Mouse (Mus musculus): ENCODE results near the gene Krtcap2.
A peak's percentile ranks its signal among the peaks of the same experiment; 100 is the strongest.

Krtcap2 gene

GRCm38 (mm10) chr3:89284261-89284660 is 38.5 kb downstream of the Krtcap2 start:
- no peaks in the 10 kb centered on the region for H3K36me3 ChIP-seq (ENCODE audit: insufficient read depth, low read length)
- no peaks in the 10 kb centered on the region for H3K9me3 ChIP-seq (ENCODE audit: low read length)
- peaks cover 89% of the 10 kb centered on the region for H3K4me1 ChIP-seq (replicated peaks; ENCODE audit: low read depth, low read length)
- peaks cover 31% of the 10 kb centered on the region for H3K27me3 ChIP-seq (ENCODE audit: insufficient read depth, low read length)
- no peak overlapping the region for H3K4me3 ChIP-seq (replicated peaks; ENCODE audit: low read length)
- TF ChIP-seq POU5F1 (IDR thresholded peaks at IDR 0.05; ENCODE audit: borderline replicate concordance, low read length) = no peak
- no peak for TF ChIP-seq NANOG (IDR thresholded peaks at IDR 0.05; ENCODE audit: borderline replicate concordance, low read length)
- TF ChIP-seq CTCF (conservative IDR thresholded peaks at IDR 0.05; ENCODE audit: low read length) = no peak

GRCm38 (mm10) chr3:89285526-89285925 is 39.8 kb downstream of the Krtcap2 start:
- H3K4me1 ChIP-seq (replicated peaks; ENCODE audit: low read depth, low read length) = peaks cover 79% of the 10 kb centered on the region
- H3K36me3 ChIP-seq (ENCODE audit: insufficient read depth, low read length) = no peaks in the 10 kb centered on the region
- peak overlapping the region; percentile 71 for H3K4me3 ChIP-seq (replicated peaks; ENCODE audit: low read length)
- H3K27me3 ChIP-seq (ENCODE audit: insufficient read depth, low read length) = peaks cover 22% of the 10 kb centered on the region
- no peak for TF ChIP-seq CTCF (conservative IDR thresholded peaks at IDR 0.05; ENCODE audit: low read length)
- no peak for TF ChIP-seq POU5F1 (IDR thresholded peaks at IDR 0.05; ENCODE audit: borderline replicate concordance, low read length)
- TF ChIP-seq NANOG (IDR thresholded peaks at IDR 0.05; ENCODE audit: borderline replicate concordance, low read length) = no peak
- H3K9me3 ChIP-seq (ENCODE audit: low read length) = no peaks in the 10 kb centered on the region

GRCm38 (mm10) chr3:89287286-89287685 is 41.5 kb downstream of the Krtcap2 start:
- Histone ChIP-seq H3K27me3 (ENCODE audit: insufficient read depth, low read length) (peaks cover 9% of the 10 kb centered on the region), H3K4me3 (replicated peaks; ENCODE audit: low read length) (0 out of 2 replicates have a peak overlapping the region, but pooled peaks have one; percentile 41), H3K9me3 (ENCODE audit: low read length) (no peaks in the 10 kb centered on the region), H3K36me3 (ENCODE audit: insufficient read depth, low read length) (no peaks in the 10 kb centered on the region), H3K4me1 (replicated peaks; ENCODE audit: low read depth, low read length) (peaks cover 61% of the 10 kb centered on the region)
- TF ChIP-seq CTCF (conservative IDR thresholded peaks at IDR 0.05; ENCODE audit: low read length) (no peak), POU5F1 (IDR thresholded peaks at IDR 0.05; ENCODE audit: borderline replicate concordance, low read length) (no peak), NANOG (IDR thresholded peaks at IDR 0.05; ENCODE audit: borderline replicate concordance, low read length) (no peak)

- Histone ChIP-seq H3K27me3 (ENCODE audit: insufficient read depth, low read length) (peaks cover 9% of the 10 kb centered on the region), H3K9me3 (ENCODE audit: low read length) (no peaks in the 10 kb centered on the region)
Measured at GRCm38 (mm10) chr3:89288503-89288928, 42.8 kb downstream of the Krtcap2 start.

GRCm38 (mm10) chr3:89291874-89292273 is 46.1 kb downstream of the Krtcap2 start:
- peaks cover 9% of the 10 kb centered on the region; the same call in 1 of the 2 replicates for H3K27me3 ChIP-seq (ENCODE audit: insufficient read depth, low read length)
- TF ChIP-seq NANOG (IDR thresholded peaks at IDR 0.05; ENCODE audit: borderline replicate concordance, low read length) (no peak), POU5F1 (IDR thresholded peaks at IDR 0.05; ENCODE audit: borderline replicate concordance, low read length) (no peak), CTCF (conservative IDR thresholded peaks at IDR 0.05; ENCODE audit: low read length) (no peak)
- no peak overlapping the region for H3K4me3 ChIP-seq (replicated peaks; ENCODE audit: low read length)
- peaks cover 19% of the 10 kb centered on the region for H3K4me1 ChIP-seq (replicated peaks; ENCODE audit: low read depth, low read length)
- H3K36me3 ChIP-seq (ENCODE audit: insufficient read depth, low read length) = no peaks in the 10 kb centered on the region
- no peaks in the 10 kb centered on the region for H3K9me3 ChIP-seq (ENCODE audit: low read length)

More at GRCm38 (mm10) chr3:89288503-89288928, 42.8 kb downstream of the Krtcap2 start:
- H3K4me3 ChIP-seq (replicated peaks; ENCODE audit: low read length) = no peak overlapping the region
- no peaks in the 10 kb centered on the region for H3K36me3 ChIP-seq (ENCODE audit: insufficient read depth, low read length)
- peaks cover 52% of the 10 kb centered on the region for H3K4me1 ChIP-seq (replicated peaks; ENCODE audit: low read depth, low read length)
- TF ChIP-seq NANOG (IDR thresholded peaks at IDR 0.05; ENCODE audit: borderline replicate concordance, low read length) = no peak
- TF ChIP-seq CTCF (conservative IDR thresholded peaks at IDR 0.05; ENCODE audit: low read length) = no peak
- TF ChIP-seq POU5F1 (IDR thresholded peaks at IDR 0.05; ENCODE audit: borderline replicate concordance, low read length) = no peak

- Histone ChIP-seq H3K9me3 (ENCODE audit: low read length) (no peaks in the 10 kb centered on the region), H3K36me3 (ENCODE audit: insufficient read depth, low read length) (no peaks in the 10 kb centered on the region), H3K27me3 (ENCODE audit: insufficient read depth, low read length) (peaks cover 9% of the 10 kb centered on the region; the same call in 1 of the 2 replicates), H3K4me1 (replicated peaks; ENCODE audit: low read depth, low read length) (peaks cover 15% of the 10 kb centered on the region), H3K4me3 (replicated peaks; ENCODE audit: low read length) (no peak overlapping the region)
- TF ChIP-seq CTCF (conservative IDR thresholded peaks at IDR 0.05; ENCODE audit: low read length) = no peak
- TF ChIP-seq NANOG (IDR thresholded peaks at IDR 0.05; ENCODE audit: borderline replicate concordance, low read length) = no peak
- no peak for TF ChIP-seq POU5F1 (IDR thresholded peaks at IDR 0.05; ENCODE audit: borderline replicate concordance, low read length)
Measured at GRCm38 (mm10) chr3:89292303-89292702, 46.5 kb downstream of the Krtcap2 start.

- TF ChIP-seq POU5F1 (IDR thresholded peaks at IDR 0.05; ENCODE audit: borderline replicate concordance, low read length) (no peak), NANOG (IDR thresholded peaks at IDR 0.05; ENCODE audit: borderline replicate concordance, low read length) (no peak), CTCF (conservative IDR thresholded peaks at IDR 0.05; ENCODE audit: low read length) (no peak)
Measured at GRCm38 (mm10) chr3:89293247-89293918, 47.6 kb downstream of the Krtcap2 start.

GRCm38 (mm10) chr3:89294195-89294594 is 48.4 kb downstream of the Krtcap2 start:
- TF ChIP-seq POU5F1 (IDR thresholded peaks at IDR 0.05; ENCODE audit: borderline replicate concordance, low read length) = no peak
- TF ChIP-seq CTCF (conservative IDR thresholded peaks at IDR 0.05; ENCODE audit: low read length) = no peak
- TF ChIP-seq NANOG (IDR thresholded peaks at IDR 0.05; ENCODE audit: borderline replicate concordance, low read length) = no peak
- peaks cover 15% of the 10 kb centered on the region for H3K4me1 ChIP-seq (replicated peaks; ENCODE audit: low read depth, low read length)
- no peak overlapping the region for H3K4me3 ChIP-seq (replicated peaks; ENCODE audit: low read length)
- H3K36me3 ChIP-seq (ENCODE audit: insufficient read depth, low read length) = no peaks in the 10 kb centered on the region
- H3K27me3 ChIP-seq (ENCODE audit: insufficient read depth, low read length) = 0 out of 2 replicates have a peak, but pooled peaks cover 4% of the 10 kb centered on the region
- H3K9me3 ChIP-seq (ENCODE audit: low read length) = no peaks in the 10 kb centered on the region

More at GRCm38 (mm10) chr3:89293247-89293918, 47.6 kb downstream of the Krtcap2 start:
- H3K27me3 ChIP-seq (ENCODE audit: insufficient read depth, low read length) = 0 out of 2 replicates have a peak, but pooled peaks cover 3% of the 10 kb centered on the region
- H3K4me3 ChIP-seq (replicated peaks; ENCODE audit: low read length) = no peak overlapping the region
- H3K36me3 ChIP-seq (ENCODE audit: insufficient read depth, low read length) = no peaks in the 10 kb centered on the region
- peaks cover 11% of the 10 kb centered on the region for H3K4me1 ChIP-seq (replicated peaks; ENCODE audit: low read depth, low read length)
- H3K9me3 ChIP-seq (ENCODE audit: low read length) = no peaks in the 10 kb centered on the region

Measured in E14TG2a.4 (cell line).